Mouse (Mus musculus) G1E (cell line): ENCODE measurements around the gene Tac2.

ENCODE experiments used
- CTCF ChIP-seq: IDR thresholded peaks from 2 replicates; pipeline ENCODE4 v1.5.1; 2012; ENCODE audit warnings: low read depth, low read length, inconsistent platforms, mixed read lengths
- GATA1 ChIP-seq: IDR thresholded peaks from 2 replicates; pipeline ENCODE4 v1.6.1; 2012; ENCODE audit warnings: borderline replicate concordance, low read length, inconsistent platforms, mixed read lengths
- POLR2AphosphoS5 ChIP-seq: IDR thresholded peaks from 2 replicates; pipeline ENCODE4 v1.6.1; 2012; ENCODE audit warnings: low read depth, low read length, inconsistent platforms; ENCODE audit not compliant: insufficient replicate concordance

DNA sequence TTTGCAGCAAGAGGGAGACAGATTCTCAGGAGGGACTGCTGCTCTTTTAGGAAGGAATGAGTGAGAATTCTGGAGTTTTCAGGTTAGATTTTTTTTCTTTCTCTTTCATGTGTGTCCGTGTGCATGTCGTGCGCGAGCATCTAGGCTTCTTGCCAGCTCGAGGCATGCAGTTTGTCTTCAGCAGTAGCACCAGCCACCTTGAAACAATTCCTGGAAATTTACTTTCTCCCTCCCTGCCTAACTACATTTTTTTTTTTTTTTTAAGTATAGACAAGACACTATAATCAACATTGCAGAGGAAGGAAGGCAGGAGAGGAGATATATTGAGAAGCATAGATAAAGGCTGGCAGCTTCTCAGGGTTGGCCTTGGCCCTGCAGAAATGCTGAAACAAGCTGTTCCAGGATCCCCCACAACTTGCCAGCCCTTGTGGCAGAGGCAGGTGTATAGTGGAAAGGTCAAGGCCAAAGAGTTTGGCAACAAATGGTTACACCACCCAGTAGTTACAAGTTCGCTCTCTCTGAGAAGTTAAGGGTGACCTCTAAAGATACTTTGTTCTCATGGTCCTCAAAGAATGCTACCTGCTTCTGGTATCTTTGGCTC, 30.4 kb downstream of the Tac2 start:
- TF ChIP-seq CTCF (no peak), GATA1 (no peak), POLR2AphosphoS5 (no peak)
